Mouse (Mus musculus): Measurements from ENCODE around the gene Qrfpr.

DNA sequence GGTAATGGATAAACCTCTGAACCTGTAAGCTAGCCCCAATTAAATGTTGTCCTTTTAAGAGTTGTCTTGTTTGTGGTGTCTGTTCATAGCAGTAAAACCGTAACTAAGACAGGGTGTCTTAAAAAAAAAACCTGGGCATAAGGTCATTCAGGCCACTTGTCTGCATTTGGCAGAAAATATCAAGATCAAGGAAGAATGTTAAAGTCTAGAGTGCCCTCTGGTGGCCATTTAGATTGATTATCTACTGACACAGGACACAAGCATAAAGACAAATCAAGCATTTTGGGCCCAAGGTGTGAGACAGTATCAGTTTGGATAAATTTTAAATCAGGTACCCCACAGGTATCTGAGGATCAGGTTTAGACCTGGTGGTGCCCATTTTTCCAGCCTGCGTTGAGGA lies 84.6 kb downstream of the Qrfpr start:
- no peak for TF ChIP-seq CTCF (IDR thresholded peaks at IDR 0.05; ENCODE audit: low read depth, low read length)
- TF ChIP-seq POLR2A (IDR thresholded peaks at IDR 0.05; ENCODE audit: borderline replicate concordance, low read depth, low read length): no peak

Measured in bone marrow macrophage, adult 2 months (primary cell).